Mouse (Mus musculus) heart, postnatal 0 days (tissue): Measurements from ENCODE around the gene Hspb9.

Source experiments
- CTCF ChIP-seq: IDR thresholded peaks from 2 replicates; pipeline ENCODE4 v1.5.1; 2016; ENCODE audit warnings: antibody characterized with exemption, control low read depth, low read depth
- EP300 ChIP-seq: IDR thresholded peaks from 2 replicates; pipeline ENCODE4 v1.6.1; 2016; ENCODE audit warnings: antibody characterized with exemption, low read depth

DNA sequence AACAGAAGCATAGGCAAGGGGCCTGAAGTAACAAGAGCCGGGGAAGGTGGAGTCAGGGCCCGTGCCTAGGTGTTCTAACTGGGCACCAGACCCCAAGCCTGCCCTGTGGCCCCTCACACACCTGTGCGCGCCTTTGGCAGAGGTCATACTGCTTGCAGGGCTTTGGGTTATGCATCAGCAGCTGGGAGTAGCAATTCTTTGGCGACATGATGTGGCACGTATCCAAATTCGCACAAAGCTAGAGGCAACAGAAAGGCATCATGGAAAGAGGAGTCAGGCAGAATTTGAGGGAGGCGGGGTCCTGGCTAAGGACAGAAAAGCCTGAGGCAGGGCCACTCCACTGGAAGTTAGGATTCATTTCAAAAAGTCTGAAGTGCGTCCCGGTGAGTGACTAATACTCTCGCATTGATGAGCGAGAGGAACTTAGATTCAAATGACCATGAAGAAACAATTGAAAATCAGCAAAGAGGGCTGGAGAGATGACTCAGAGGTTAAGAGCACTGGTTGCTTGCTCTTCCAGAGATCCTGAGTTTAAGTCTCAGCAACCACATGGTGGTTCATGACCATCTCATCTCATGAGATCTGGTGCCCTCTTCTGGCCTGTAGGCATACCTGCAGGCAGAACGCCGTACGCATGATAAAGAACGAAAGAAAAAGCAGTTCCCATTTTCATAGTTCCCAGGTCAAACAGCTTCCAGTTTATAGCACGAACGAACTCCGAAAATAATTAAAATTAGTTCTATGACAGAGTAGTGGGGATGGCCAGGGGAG lies 11.4 kb upstream of the Hspb9 start:
- TF ChIP-seq CTCF = peak; percentile 98
- no peak for TF ChIP-seq EP300
